In genomic region chr12:85437172-85437876, GRCm38 (mm10) we compare ENCODE assay signal across 8 mouse cellular contexts. TPM values are rescaled to one million over a fixed set of nuclear protein-coding genes. Genes with fewer than 3 reads are reported as not detected.
DNase-seq lines count a peak whose midpoint lies in the region; ATAC-seq and TF ChIP-seq lines count a peak whose summit lies in the region.

No protein-coding gene starts in this region.

- no peaks in the 10 kb centered on the region for H3K9me3 ChIP-seq in lung, postnatal 0 days (ENCODE audit: low read length)

- 0 out of 2 replicates have a peak, but pooled peaks cover 3% of the 10 kb centered on the region for H3K4me1 ChIP-seq in lung, postnatal 0 days (ENCODE audit: insufficient read depth, low read depth, low read length)

- ATAC-seq in lung, postnatal 0 days = peak; percentile 46

- DNase-seq in left cerebral cortex, postnatal 4 days = peak; percentile 93
- no peak for DNase-seq in left cerebral cortex, postnatal 36 days (ENCODE audit: low spot score in 2 of 2)
- DNase-seq in cerebellum, postnatal 36 days = peak; percentile 37 to 58
- DNase-seq in heart, adult 9 months (ENCODE audit: low spot score in 2 of 2) = peak; percentile 52 to 67
- DNase-seq in lung, postnatal 0 days (ENCODE audit: low spot score) = peak; percentile 58
- DNase-seq in frontal cortex, postnatal 10 days (ENCODE audit: low spot score in 2 of 2) = no peak
- DNase-seq in yolk sac, embryonic 10.5 days (ENCODE audit: low spot score) = no peak
- DNase-seq in spleen, postnatal 10 days (ENCODE audit: low spot score in 2 of 2) = no peak

- no peak for TF ChIP-seq EP300 in lung, postnatal 0 days (IDR thresholded peaks at IDR 0.05)

- intact Hi-C loops in left cerebral cortex, postnatal 4 days (cut with DNase I) = no loop called here
- intact Hi-C loops in left cerebral cortex, postnatal 36 days (cut with DNase I) = loop anchor here (5.0 kb wide), 1 partner anchor 35 kb away; the partner anchor contains the start of gene Fos

- peak overlapping the region; percentile 51 for H3K27ac ChIP-seq in lung, postnatal 0 days (ENCODE audit: low read length)

- no peak overlapping the region for H3K9ac ChIP-seq in lung, postnatal 0 days (replicated peaks; ENCODE audit: low read depth)

- H3K27me3 ChIP-seq in lung, postnatal 0 days (replicated peaks; ENCODE audit: insufficient read depth, low read length) = no peaks in the 10 kb centered on the region

- TF ChIP-seq CTCF in lung, postnatal 0 days (IDR thresholded peaks at IDR 0.05) = peak; percentile 49

- no peaks in the 10 kb centered on the region for H3K36me3 ChIP-seq in lung, postnatal 0 days (ENCODE audit: insufficient read depth, low read length)

- no peak overlapping the region for H3K4me2 ChIP-seq in lung, postnatal 0 days (replicated peaks; ENCODE audit: low read depth, low read length)

- 52% methylated on average over 17 of the region's 17 CpGs for WGBS in lung, postnatal 0 days

- no peak overlapping the region for H3K4me3 ChIP-seq in lung, postnatal 0 days (ENCODE audit: low read depth, low read length)

RNA-seq across cellular contexts. Expression of gene Fos, which starts 36.4 kb away (rescaled TPM):
- total RNA-seq in left cerebral cortex, postnatal 4 days (2021) = 1 to 10 TPM; 6.3 to 8.1 TPM
- 10 to 100 TPM; 21.9 to 74.3 TPM for total RNA-seq in left cerebral cortex, postnatal 36 days (2021)
- polyA plus RNA-seq in lung, postnatal 0 days (2015; fragmentation: Nextera tagmentation; extraction: Ambion mirVana) = 30.8 and 33.8 TPM in 2 replicates

Comparison
In these comparisons a context has a peak if more than half of its experiments do, and no peak if none do; other contexts are left out.
1. DNase-seq: peak in left cerebral cortex, postnatal 4 days (single experiment), cerebellum, postnatal 36 days (2 of 2), heart, adult 9 months (2 of 2) and lung, postnatal 0 days (single experiment); none in left cerebral cortex, postnatal 36 days (0 of 2), frontal cortex, postnatal 10 days (0 of 2), yolk sac, embryonic 10.5 days (single experiment) and spleen, postnatal 10 days (0 of 2).